Mouse (Mus musculus): Measurements from ENCODE around the gene Zbtb39. TPM values are rescaled to one million over a fixed set of nuclear protein-coding genes. Genes with fewer than 3 reads are reported as not detected.

The Zbtb39 gene
- polyA plus RNA-seq, 1 experiment: 6.7 TPM

- Histone ChIP-seq H3K27me3 (ENCODE audit: control insufficient read depth, insufficient read depth, low read length) (no peaks in the 10 kb centered on the region), H3K4me1 (ENCODE audit: control insufficient read depth, insufficient read depth, insufficient read length, low read length) (peaks cover 24% of the 10 kb centered on the region; the same call in 1 of the 2 replicates), H3K36me3 (ENCODE audit: control insufficient read depth, insufficient read depth, low read length) (no peaks in the 10 kb centered on the region; the same call in 1 of the 2 replicates), H3K27ac (ENCODE audit: insufficient read depth, low read depth, low read length) (peak overlapping the region; percentile 76), H3K4me3 (ENCODE audit: low read depth, low read length) (no peak overlapping the region)
- TF ChIP-seq POLR2A (IDR thresholded peaks at IDR 0.05; ENCODE audit: low read depth, low read length) (no peak), CTCF (IDR thresholded peaks at IDR 0.05; ENCODE audit: extremely low read depth, insufficient read length, insufficient replicate concordance, low read depth, low read length) (no peak)
- 52% methylated on average over 2 of the region's 2 CpGs for WGBS
Observed at GRCm38 (mm10) chr10:127736266-127736665, 3.1 kb upstream of the Zbtb39 start.

GRCm38 (mm10) chr10:127736916-127737315, 2.4 kb upstream of the Zbtb39 start:
- TF ChIP-seq CTCF (IDR thresholded peaks at IDR 0.05; ENCODE audit: extremely low read depth, insufficient read length, insufficient replicate concordance, low read depth, low read length): no peak
- no peak for TF ChIP-seq POLR2A (IDR thresholded peaks at IDR 0.05; ENCODE audit: low read depth, low read length)
- WGBS: 49% methylated on average over 4 of the region's 4 CpGs
- Histone ChIP-seq H3K27ac (ENCODE audit: insufficient read depth, low read depth, low read length) (peak overlapping the region; percentile 76), H3K27me3 (ENCODE audit: control insufficient read depth, insufficient read depth, low read length) (no peaks in the 10 kb centered on the region), H3K4me3 (ENCODE audit: low read depth, low read length) (no peak overlapping the region), H3K36me3 (ENCODE audit: control insufficient read depth, insufficient read depth, low read length) (peaks cover 6% of the 10 kb centered on the region), H3K4me1 (ENCODE audit: control insufficient read depth, insufficient read depth, insufficient read length, low read length) (peaks cover 24% of the 10 kb centered on the region; the same call in 1 of the 2 replicates)

- no peak for TF ChIP-seq CTCF (IDR thresholded peaks at IDR 0.05; ENCODE audit: extremely low read depth, insufficient read length, insufficient replicate concordance, low read depth, low read length)
- Histone ChIP-seq H3K27ac (ENCODE audit: insufficient read depth, low read depth, low read length) (peak overlapping the region; percentile 56), H3K4me3 (ENCODE audit: low read depth, low read length) (no peak overlapping the region), H3K27me3 (ENCODE audit: control insufficient read depth, insufficient read depth, low read length) (no peaks in the 10 kb centered on the region), H3K36me3 (ENCODE audit: control insufficient read depth, insufficient read depth, low read length) (peaks cover 12% of the 10 kb centered on the region), H3K4me1 (ENCODE audit: control insufficient read depth, insufficient read depth, insufficient read length, low read length) (peaks cover 24% of the 10 kb centered on the region; the same call in 1 of the 2 replicates)
- 32% methylated on average over 2 of the region's 2 CpGs for WGBS
Observed at GRCm38 (mm10) chr10:127737552-127737951, 1.8 kb upstream of the Zbtb39 start.

GRCm38 (mm10) chr10:127738151-127738882, 1.0 kb upstream of the Zbtb39 start:
- H3K4me3 ChIP-seq (ENCODE audit: low read depth, low read length): peak overlapping the region; percentile 18
- H3K36me3 ChIP-seq (ENCODE audit: control insufficient read depth, insufficient read depth, low read length): peaks cover 20% of the 10 kb centered on the region
- 15% methylated on average over 13 of the region's 13 CpGs for WGBS
- H3K4me1 ChIP-seq (ENCODE audit: control insufficient read depth, insufficient read depth, insufficient read length, low read length): peaks cover 24% of the 10 kb centered on the region; the same call in 1 of the 2 replicates
- no peaks in the 10 kb centered on the region for H3K27me3 ChIP-seq (ENCODE audit: control insufficient read depth, insufficient read depth, low read length)
- TF ChIP-seq CTCF (IDR thresholded peaks at IDR 0.05; ENCODE audit: extremely low read depth, insufficient read length, insufficient replicate concordance, low read depth, low read length) (peak; percentile 64; the same call in 1 of the 2 replicates), POLR2A (IDR thresholded peaks at IDR 0.05; ENCODE audit: low read depth, low read length) (peak; percentile 69; the same call in 1 of the 2 replicates)
- peak overlapping the region; percentile 97 for H3K27ac ChIP-seq (ENCODE audit: insufficient read depth, low read depth, low read length)

- H3K27me3 ChIP-seq (ENCODE audit: control insufficient read depth, insufficient read depth, low read length): no peaks in the 10 kb centered on the region
- peak overlapping the region; percentile 58 for H3K27ac ChIP-seq (ENCODE audit: insufficient read depth, low read depth, low read length)
- WGBS: under 1% methylated on average over 54 of the region's 55 CpGs
Observed at GRCm38 (mm10) chr10:127739661-127740161, 373 bp downstream of the Zbtb39 start.

GRCm38 (mm10) chr10:127744661-127745060, 5.3 kb downstream of the Zbtb39 start:
- Histone ChIP-seq H3K4me3 (ENCODE audit: low read depth, low read length) (no peak overlapping the region), H3K27ac (ENCODE audit: insufficient read depth, low read depth, low read length) (no peak overlapping the region), H3K4me1 (ENCODE audit: control insufficient read depth, insufficient read depth, insufficient read length, low read length) (peaks cover 2% of the 10 kb centered on the region; the same call in 1 of the 2 replicates), H3K36me3 (ENCODE audit: control insufficient read depth, insufficient read depth, low read length) (peaks cover 62% of the 10 kb centered on the region), H3K27me3 (ENCODE audit: control insufficient read depth, insufficient read depth, low read length) (no peaks in the 10 kb centered on the region)
- 64% methylated on average over 5 of the region's 5 CpGs for WGBS
- TF ChIP-seq POLR2A (IDR thresholded peaks at IDR 0.05; ENCODE audit: low read depth, low read length) (no peak), CTCF (IDR thresholded peaks at IDR 0.05; ENCODE audit: extremely low read depth, insufficient read length, insufficient replicate concordance, low read depth, low read length) (peak; percentile 97; the same call in 1 of the 2 replicates)

More at GRCm38 (mm10) chr10:127739661-127740161, 373 bp downstream of the Zbtb39 start:
- Histone ChIP-seq H3K4me1 (ENCODE audit: control insufficient read depth, insufficient read depth, insufficient read length, low read length) (peaks cover 21% of the 10 kb centered on the region; the same call in 1 of the 2 replicates), H3K36me3 (ENCODE audit: control insufficient read depth, insufficient read depth, low read length) (peaks cover 34% of the 10 kb centered on the region), H3K4me3 (ENCODE audit: low read depth, low read length) (peak overlapping the region; percentile 86)
- TF ChIP-seq CTCF (IDR thresholded peaks at IDR 0.05; ENCODE audit: extremely low read depth, insufficient read length, insufficient replicate concordance, low read depth, low read length): no peak
- no peak for TF ChIP-seq POLR2A (IDR thresholded peaks at IDR 0.05; ENCODE audit: low read depth, low read length)

GRCm38 (mm10) chr10:127745886-127746285, 6.5 kb downstream of the Zbtb39 start:
- H3K4me3 ChIP-seq (ENCODE audit: low read depth, low read length): no peak overlapping the region
- peaks cover 62% of the 10 kb centered on the region for H3K36me3 ChIP-seq (ENCODE audit: control insufficient read depth, insufficient read depth, low read length)
- H3K4me1 ChIP-seq (ENCODE audit: control insufficient read depth, insufficient read depth, insufficient read length, low read length): peaks cover 2% of the 10 kb centered on the region; the same call in 1 of the 2 replicates
- H3K27ac ChIP-seq (ENCODE audit: insufficient read depth, low read depth, low read length): no peak overlapping the region
- 51% methylated on average over 5 of the region's 5 CpGs for WGBS
- H3K27me3 ChIP-seq (ENCODE audit: control insufficient read depth, insufficient read depth, low read length): no peaks in the 10 kb centered on the region
- no peak for TF ChIP-seq CTCF (IDR thresholded peaks at IDR 0.05; ENCODE audit: extremely low read depth, insufficient read length, insufficient replicate concordance, low read depth, low read length)
- no peak for TF ChIP-seq POLR2A (IDR thresholded peaks at IDR 0.05; ENCODE audit: low read depth, low read length)

Measured in small intestine, adult 2 months (tissue).